Mouse (Mus musculus) cerebellum, adult 2 months (tissue): ENCODE data around the gene App. TPM values are rescaled to one million over a fixed set of nuclear protein-coding genes. Genes with fewer than 3 reads are reported as not detected.

Experiments
- DNase-seq, 2 experiments: peaks; one replicate each; pipeline ENCODE4 v3.0.0; 2021
- H3K27ac ChIP-seq: fragments of 200-500 bp; 2 replicates; pipeline ENCODE4 v1.5.1; 2012; ENCODE audit warnings: low read length, control low read depth, inconsistent platforms; ENCODE audit not compliant: insufficient read depth
- H3K27me3 ChIP-seq: fragments of 200-500 bp; 2 replicates; pipeline ENCODE4 v1.6.1; 2012; ENCODE audit warnings: inconsistent platforms, mild to moderate bottlenecking, low read length, moderate library complexity; ENCODE audit not compliant: control insufficient read depth, insufficient read depth
- H3K4me1 ChIP-seq: fragments of 200-500 bp; 2 replicates; pipeline ENCODE4 v1.6.1; 2011; ENCODE audit warnings: low read length; ENCODE audit not compliant: control insufficient read depth, insufficient read depth
- H3K4me3 ChIP-seq: fragments of 200-500 bp; replicated peaks from 2 replicates; pipeline ENCODE3; 2011; ENCODE audit warnings: mild to moderate bottlenecking, low read depth, low read length, control low read depth; ENCODE audit not compliant: insufficient read depth
- CTCF ChIP-seq: fragments of 200-500 bp; IDR thresholded peaks from 2 replicates; pipeline ENCODE4 v1.5.1; 2011; ENCODE audit warnings: low read depth, mild to moderate bottlenecking, control low read depth, low read length, moderate library complexity, borderline replicate concordance; ENCODE audit not compliant: insufficient read depth
- POLR2A ChIP-seq: fragments of 200-500 bp; IDR thresholded peaks from 2 replicates; pipeline ENCODE4 v1.6.1; 2011; ENCODE audit warnings: low read length, control low read depth, borderline replicate concordance; ENCODE audit not compliant: insufficient read depth
- WGBS: fragments of 180-500 bp; shearing (Covaris S2); methylation state at CpG from one replicate; pipeline ENCODE4 v1.1.7; 2018; 5-methylcytosine and 5-hydroxymethylcytosine counted together
- polyA plus RNA-seq: library from polyadenylated mRNA; depleted of rRNA; stranded (reverse); fragments of >200 nt; gene quantifications from 2 replicates; pipeline ENCODE4 v1.2.3, GENCODE M21; 2012

App gene
- polyA plus RNA-seq, 1 experiment: 1,076 TPM

GRCm38 (mm10) chr16:85103116-85103787 is 70.3 kb downstream of the App start:
- Histone ChIP-seq H3K4me3 (peak overlapping the region; percentile 6), H3K27me3 (no peaks in the 10 kb centered on the region), H3K27ac (peak overlapping the region; percentile 3; the same call in 1 of the 2 replicates), H3K4me1 (peaks cover 22% of the 10 kb centered on the region)
- DNase-seq: peak; percentile 67 to 76
- TF ChIP-seq CTCF: no peak
- no peak for TF ChIP-seq POLR2A
- 7% methylated on average over 13 of the region's 13 CpGs for WGBS

- H3K4me3 ChIP-seq: no peak overlapping the region
- no peak overlapping the region for H3K27ac ChIP-seq
- H3K4me1 ChIP-seq: peaks cover 27% of the 10 kb centered on the region
- TF ChIP-seq CTCF (no peak), POLR2A (no peak)
- no peaks in the 10 kb centered on the region for H3K27me3 ChIP-seq
- DNase-seq: no peak
- WGBS: 90% methylated on average over 3 of the region's 3 CpGs
Measured at GRCm38 (mm10) chr16:85101544-85101943, 72.0 kb downstream of the App start.

GRCm38 (mm10) chr16:85100806-85101205 is 72.8 kb downstream of the App start:
- Histone ChIP-seq H3K4me1 (peaks cover 26% of the 10 kb centered on the region), H3K27me3 (no peaks in the 10 kb centered on the region), H3K4me3 (no peak overlapping the region), H3K27ac (no peak overlapping the region)
- TF ChIP-seq CTCF: no peak
- TF ChIP-seq POLR2A: no peak
- DNase-seq: no peak
- 67% methylated on average over 3 of the region's 3 CpGs for WGBS

- WGBS: 58% methylated on average over 7 of the region's 7 CpGs
- Histone ChIP-seq H3K4me3 (no peak overlapping the region), H3K27me3 (no peaks in the 10 kb centered on the region), H3K27ac (no peak overlapping the region), H3K4me1 (peaks cover 31% of the 10 kb centered on the region)
- no peak for DNase-seq
- no peak for TF ChIP-seq CTCF
- no peak for TF ChIP-seq POLR2A
Measured at GRCm38 (mm10) chr16:85099487-85099886, 74.1 kb downstream of the App start.

- no peak for DNase-seq
- no peak overlapping the region for H3K4me3 ChIP-seq
- H3K27ac ChIP-seq: no peak overlapping the region
- peaks cover 30% of the 10 kb centered on the region for H3K4me1 ChIP-seq
- TF ChIP-seq CTCF (no peak), POLR2A (no peak)
- WGBS: 71% methylated on average over 7 of the region's 7 CpGs
- H3K27me3 ChIP-seq: no peaks in the 10 kb centered on the region
Measured at GRCm38 (mm10) chr16:85099044-85099443, 74.5 kb downstream of the App start.

- Histone ChIP-seq H3K4me3 (no peak overlapping the region), H3K27me3 (no peaks in the 10 kb centered on the region), H3K27ac (no peak overlapping the region), H3K4me1 (peaks cover 31% of the 10 kb centered on the region)
- DNase-seq: peak; percentile 54 to 78
- TF ChIP-seq POLR2A: no peak
- TF ChIP-seq CTCF: no peak
- WGBS: 28% methylated on average over 6 of the region's 6 CpGs
Measured at GRCm38 (mm10) chr16:85096396-85096795, 77.2 kb downstream of the App start.

- TF ChIP-seq CTCF (no peak), POLR2A (no peak)
- Histone ChIP-seq H3K27me3 (no peaks in the 10 kb centered on the region), H3K4me1 (peaks cover 35% of the 10 kb centered on the region), H3K27ac (peak overlapping the region; percentile 30; the same call in 1 of the 2 replicates), H3K4me3 (no peak overlapping the region)
- no peak for DNase-seq
- WGBS: 67% methylated on average over 2 of the region's 2 CpGs
Measured at GRCm38 (mm10) chr16:85095923-85096322, 77.6 kb downstream of the App start.

- TF ChIP-seq CTCF: no peak
- no peak for TF ChIP-seq POLR2A
- H3K27me3 ChIP-seq: no peaks in the 10 kb centered on the region
- DNase-seq: peak in 1 of 2 experiments; percentile 68
- H3K4me1 ChIP-seq: peaks cover 45% of the 10 kb centered on the region
- H3K4me3 ChIP-seq: no peak overlapping the region
- no peak overlapping the region for H3K27ac ChIP-seq
- 4% methylated on average over 9 of the region's 9 CpGs for WGBS
Measured at GRCm38 (mm10) chr16:85092644-85093091, 80.9 kb downstream of the App start.
